Mouse (Mus musculus) bone marrow macrophage, adult 2 months (primary cell): ENCODE data around the gene Dip2b.

Experiments used
- CTCF ChIP-seq: IDR thresholded peaks from 2 replicates; pipeline ENCODE4 v1.5.1; 2012; ENCODE audit warnings: low read depth, mild to moderate bottlenecking, low read length, moderate library complexity
- POLR2A ChIP-seq: IDR thresholded peaks from 2 replicates; pipeline ENCODE4 v1.6.1; 2012; ENCODE audit warnings: mild to moderate bottlenecking, low read depth, low read length, borderline replicate concordance

GRCm38 (mm10) chr15:100058143-100058542 lies 19.7 kb downstream of the Dip2b start:
- TF ChIP-seq POLR2A (no peak), CTCF (no peak)
